Mouse (Mus musculus) limb, embryonic 12.5 days (tissue): ENCODE data around the gene Rnf31. TPM values are rescaled to one million over a fixed set of nuclear protein-coding genes. Genes with fewer than 3 reads are reported as not detected.

ENCODE experiments used
- polyA plus RNA-seq: library from polyadenylated mRNA; unstranded; fragments of >200 nt; fragmentation: Nextera tagmentation; extraction: Ambion mirVana; gene quantifications from 2 replicates; pipeline ENCODE4 v1.2.1, GENCODE M21; 2016

The Rnf31 gene
- polyA plus RNA-seq, 1 experiment from 2014 or later: 19.9 TPM

Other genes with a start within 250 kb of the Rnf31 start
- gene Dhrs4, start 113.0 kb upstream of the Rnf31 start, polyA plus RNA-seq: 83.2 and 86.9 TPM in 2 replicates
- gene Carmil3, start 101.1 kb upstream of the Rnf31 start, polyA plus RNA-seq: 3.7 and 5.1 TPM in 2 replicates
- gene Cpne6, start 81.3 kb upstream of the Rnf31 start, polyA plus RNA-seq: 0.32 and 0.35 TPM in 2 replicates
- not detected in 2 replicates for gene Nrl, start 66.7 kb upstream of the Rnf31 start, polyA plus RNA-seq
- gene Pck2, start 51.4 kb upstream of the Rnf31 start, polyA plus RNA-seq: 33.2 and 35.4 TPM in 2 replicates
- gene Dcaf11, start 31.7 kb upstream of the Rnf31 start, polyA plus RNA-seq: 65.5 and 69.7 TPM in 2 replicates
- gene A730061H03Rik, start 31.3 kb upstream of the Rnf31 start, polyA plus RNA-seq: 1.1 TPM in 1 of 2 replicates, not detected in the other
- gene Fitm1, start 16.1 kb upstream of the Rnf31 start, polyA plus RNA-seq: 16.0 and 16.1 TPM in 2 replicates
- gene Psme1, start 13.6 kb upstream of the Rnf31 start, polyA plus RNA-seq: 142 and 151 TPM in 2 replicates
- gene Emc9, start 6.4 kb upstream of the Rnf31 start, polyA plus RNA-seq: 3.7 and 4.0 TPM in 2 replicates
- gene Psme2, start 595 bp upstream of the Rnf31 start, polyA plus RNA-seq: 210 and 260 TPM in 2 replicates
- gene Irf9, start 11.9 kb downstream of the Rnf31 start, polyA plus RNA-seq: 9.2 and 9.6 TPM in 2 replicates
- 10.0 and 12.2 TPM in 2 replicates for gene Rec8, start 26.3 kb downstream of the Rnf31 start, polyA plus RNA-seq
- gene Ipo4, start 44.2 kb downstream of the Rnf31 start, polyA plus RNA-seq: 78.9 and 100 TPM in 2 replicates
- gene Gm49378, start 46.2 kb downstream of the Rnf31 start, polyA plus RNA-seq: 2.7 and 3.1 TPM in 2 replicates
- 96.1 and 96.7 TPM in 2 replicates for gene Tm9sf1, start 52.1 kb downstream of the Rnf31 start, polyA plus RNA-seq
- gene Tssk4, start 58.5 kb downstream of the Rnf31 start, polyA plus RNA-seq: 0.70 and 1.0 TPM in 2 replicates
- gene Mdp1, start 68.8 kb downstream of the Rnf31 start, polyA plus RNA-seq: 63.0 and 68.8 TPM in 2 replicates
- 67.6 and 74.2 TPM in 2 replicates for gene Gmpr2, start 80.2 kb downstream of the Rnf31 start, polyA plus RNA-seq
- 594 and 653 TPM in 2 replicates for gene Nedd8, start 80.4 kb downstream of the Rnf31 start, polyA plus RNA-seq
- 57.1 and 58.3 TPM in 2 replicates for gene Tinf2, start 90.1 kb downstream of the Rnf31 start, polyA plus RNA-seq
- 2.0 and 2.7 TPM in 2 replicates for gene Tgm1, start 122.2 kb downstream of the Rnf31 start, polyA plus RNA-seq
- gene Rabggta, start 130.6 kb downstream of the Rnf31 start, polyA plus RNA-seq: 27.3 and 29.0 TPM in 2 replicates
- gene Dhrs1, start 154.0 kb downstream of the Rnf31 start, polyA plus RNA-seq: 72.5 and 82.6 TPM in 2 replicates
- 52.0 and 53.0 TPM in 2 replicates for gene Nop9, start 154.0 kb downstream of the Rnf31 start, polyA plus RNA-seq
- 0.60 TPM in 1 of 2 replicates, not detected in the other for gene Cideb, start 166.8 kb downstream of the Rnf31 start, polyA plus RNA-seq
- 0.58 and 0.73 TPM in 2 replicates for gene Ltb4r2, start 169.7 kb downstream of the Rnf31 start, polyA plus RNA-seq
- 0.26 and 0.68 TPM in 2 replicates for gene Ltb4r1, start 174.3 kb downstream of the Rnf31 start, polyA plus RNA-seq
- 17.7 and 19.9 TPM in 2 replicates for gene Adcy4, start 192.4 kb downstream of the Rnf31 start, polyA plus RNA-seq
- 25.2 and 36.4 TPM in 2 replicates for gene Ripk3, start 197.2 kb downstream of the Rnf31 start, polyA plus RNA-seq
- gene Nfatc4, start 231.4 kb downstream of the Rnf31 start, polyA plus RNA-seq: 147 and 151 TPM in 2 replicates